Mouse (Mus musculus): ENCODE measurements around the gene Cep41. TPM values are rescaled to one million over a fixed set of nuclear protein-coding genes. Genes with fewer than 3 reads are reported as not detected.

The Cep41 gene
- polyA plus RNA-seq, 3 experiments from 2014 or later: 7.9 to 12.0 (median 11.4) TPM

GRCm38 (mm10) chr6:30710371-30711364, 17.1 kb upstream of the Cep41 start:
- no peak for ATAC-seq

- ATAC-seq: no peak
Measured at GRCm38 (mm10) chr6:30709115-30709514, 15.6 kb upstream of the Cep41 start.

- ATAC-seq: no peak
Measured at GRCm38 (mm10) chr6:30703977-30704602, 10.5 kb upstream of the Cep41 start.

- ATAC-seq: no peak
Measured at GRCm38 (mm10) chr6:30703476-30703875, 9.9 kb upstream of the Cep41 start.

- no peak for ATAC-seq
Measured at GRCm38 (mm10) chr6:30702881-30703280, 9.3 kb upstream of the Cep41 start.

- ATAC-seq: no peak
Measured at GRCm38 (mm10) chr6:30700182-30700581, 6.6 kb upstream of the Cep41 start.

GRCm38 (mm10) chr6:30698036-30698435, 4.5 kb upstream of the Cep41 start:
- ATAC-seq: no peak

GRCm38 (mm10) chr6:30697464-30697863, 3.9 kb upstream of the Cep41 start:
- no peak for ATAC-seq

- ATAC-seq: no peak
Measured at GRCm38 (mm10) chr6:30695124-30695523, 1.6 kb upstream of the Cep41 start.

- ATAC-seq: no peak
Measured at GRCm38 (mm10) chr6:30694209-30694608, 660 bp upstream of the Cep41 start.

GRCm38 (mm10) chr6:30692826-30693225, 723 bp downstream of the Cep41 start:
- ATAC-seq: no peak

GRCm38 (mm10) chr6:30687198-30687597, 6.4 kb downstream of the Cep41 start:
- ATAC-seq: no peak

GRCm38 (mm10) chr6:30684570-30684969, 9.0 kb downstream of the Cep41 start:
- no peak for ATAC-seq

GRCm38 (mm10) chr6:30681935-30682900, 11.3 kb downstream of the Cep41 start:
- no peak for ATAC-seq

- ATAC-seq: no peak
Measured at GRCm38 (mm10) chr6:30680442-30680841, 13.1 kb downstream of the Cep41 start.

GRCm38 (mm10) chr6:30679567-30679966, 14.0 kb downstream of the Cep41 start:
- ATAC-seq: no peak

- no peak for ATAC-seq
Measured at GRCm38 (mm10) chr6:30678482-30678881, 15.1 kb downstream of the Cep41 start.

- no peak for ATAC-seq
Measured at GRCm38 (mm10) chr6:30677591-30677990, 16.0 kb downstream of the Cep41 start.

- no peak for ATAC-seq
Measured at GRCm38 (mm10) chr6:30676506-30676905, 17.0 kb downstream of the Cep41 start.

- ATAC-seq: no peak
Measured at GRCm38 (mm10) chr6:30675281-30675771, 18.2 kb downstream of the Cep41 start.

- no peak for ATAC-seq
Measured at GRCm38 (mm10) chr6:30674714-30675280, 18.8 kb downstream of the Cep41 start.

All from inflammation-experienced regulatory T-cells, adult 6 months (primary cell).